Mouse (Mus musculus): ENCODE results near the gene Slc5a1. TPM values are rescaled to one million over a fixed set of nuclear protein-coding genes. Genes with fewer than 3 reads are reported as not detected.

Gene Slc5a1
- not detected in 2 replicates for polyA plus RNA-seq (2015; fragmentation: Nextera tagmentation; extraction: Ambion mirVana)

DNA sequence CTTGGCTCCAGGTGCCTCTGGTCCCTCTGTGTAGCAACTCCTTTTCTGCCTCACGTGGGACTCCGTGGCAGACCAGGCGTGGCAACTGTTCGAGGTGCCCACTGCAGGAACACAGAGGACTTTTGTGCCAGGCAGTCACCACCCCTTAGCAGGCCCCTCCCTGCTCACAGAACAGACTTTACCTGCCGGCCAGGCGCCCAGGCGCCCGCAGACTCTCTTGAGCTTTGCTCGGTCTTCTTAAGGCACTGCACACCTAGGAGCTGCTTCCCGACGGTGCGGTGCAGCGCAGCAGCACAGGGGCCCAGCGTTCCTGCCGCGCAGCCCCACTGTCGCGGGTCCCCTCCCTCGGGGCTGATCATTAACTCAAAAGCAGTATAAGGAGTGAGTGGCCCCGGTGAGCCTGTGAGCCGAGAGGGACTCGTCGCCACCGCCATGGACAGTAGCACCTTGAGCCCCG is at the start of gene Slc5a1:
Gene Slc5a1 (plus strand): TSS at position 195 of the 457 bp plus-strand sequence.
- Histone ChIP-seq H3K9ac (no peak within 1 kb of the TSS), H3K36me3 (no peaks in the 10 kb centered on the region), H3K9me3 (replicated peaks) (no peaks in the 10 kb centered on the region), H3K4me1 (replicated peaks) (no peaks in the 10 kb centered on the region), H3K27ac (no peak within 1 kb of the TSS), H3K27me3 (peaks cover 41% of the 10 kb centered on the region), H3K4me2 (0 out of 2 replicates have a peak within 1 kb of the TSS, but pooled peaks have one; percentile 3), H3K4me3 (no peak within 1 kb of the TSS)
- ATAC-seq (replicated peaks; ENCODE audit: insufficient number of reproducible peaks, insufficient read depth, low FRiP score, low read depth) = no peak
- WGBS = 13% methylated on average over 25 of the region's 25 CpGs

DNA sequence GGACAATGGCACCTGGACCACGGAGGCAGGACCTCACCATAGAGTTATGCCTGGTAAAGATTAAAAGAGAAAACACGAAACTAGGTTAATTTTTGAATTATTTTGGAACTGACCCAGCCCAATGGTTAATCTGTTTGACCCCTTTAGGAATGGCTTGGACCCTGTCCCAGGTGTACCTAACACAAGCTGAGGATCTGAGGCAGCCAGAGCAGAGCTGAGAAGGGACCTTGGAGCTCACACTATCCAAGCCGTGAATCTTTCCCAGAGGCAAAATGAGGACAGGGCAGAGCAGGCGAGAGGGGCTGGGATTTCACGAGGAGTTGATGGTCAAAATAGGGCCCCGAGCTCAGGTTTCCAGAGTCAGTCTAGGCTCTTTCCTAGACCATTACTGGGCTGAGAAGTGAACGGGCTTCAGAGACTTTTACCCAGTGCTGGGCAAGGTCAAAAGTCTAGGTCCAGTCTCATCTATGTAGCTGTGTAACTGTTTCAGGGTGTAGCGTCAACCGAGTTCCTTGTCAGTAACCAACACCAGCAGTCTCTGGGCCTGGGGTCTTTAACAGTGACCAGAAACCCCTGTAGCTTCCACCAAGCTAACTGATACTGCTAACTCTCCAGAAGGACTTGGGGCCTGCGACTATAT is 47.8 kb upstream of the Slc5a1 start:
- no peak for ATAC-seq (replicated peaks; ENCODE audit: insufficient number of reproducible peaks, insufficient read depth, low FRiP score, low read depth)
- Histone ChIP-seq H3K9ac (no peak overlapping the region), H3K27me3 (no peaks in the 10 kb centered on the region), H3K36me3 (no peaks in the 10 kb centered on the region), H3K4me1 (replicated peaks) (no peaks in the 10 kb centered on the region), H3K27ac (no peak overlapping the region), H3K4me2 (no peak overlapping the region), H3K4me3 (no peak overlapping the region), H3K9me3 (replicated peaks) (no peaks in the 10 kb centered on the region)
- 73% methylated on average over 10 of the region's 10 CpGs for whole genome bisulfite sequencing

- Histone ChIP-seq H3K27me3 (no peaks in the 10 kb centered on the region), H3K36me3 (no peaks in the 10 kb centered on the region), H3K4me1 (replicated peaks) (no peaks in the 10 kb centered on the region), H3K9me3 (replicated peaks) (no peaks in the 10 kb centered on the region), H3K27ac (no peak overlapping the region), H3K9ac (no peak overlapping the region), H3K4me2 (no peak overlapping the region), H3K4me3 (no peak overlapping the region)
- ATAC-seq (replicated peaks; ENCODE audit: insufficient number of reproducible peaks, insufficient read depth, low FRiP score, low read depth) = no peak
These were observed 33.9 kb upstream of the Slc5a1 start for GRCm38 (mm10) chr5:33070071-33070470.

DNA sequence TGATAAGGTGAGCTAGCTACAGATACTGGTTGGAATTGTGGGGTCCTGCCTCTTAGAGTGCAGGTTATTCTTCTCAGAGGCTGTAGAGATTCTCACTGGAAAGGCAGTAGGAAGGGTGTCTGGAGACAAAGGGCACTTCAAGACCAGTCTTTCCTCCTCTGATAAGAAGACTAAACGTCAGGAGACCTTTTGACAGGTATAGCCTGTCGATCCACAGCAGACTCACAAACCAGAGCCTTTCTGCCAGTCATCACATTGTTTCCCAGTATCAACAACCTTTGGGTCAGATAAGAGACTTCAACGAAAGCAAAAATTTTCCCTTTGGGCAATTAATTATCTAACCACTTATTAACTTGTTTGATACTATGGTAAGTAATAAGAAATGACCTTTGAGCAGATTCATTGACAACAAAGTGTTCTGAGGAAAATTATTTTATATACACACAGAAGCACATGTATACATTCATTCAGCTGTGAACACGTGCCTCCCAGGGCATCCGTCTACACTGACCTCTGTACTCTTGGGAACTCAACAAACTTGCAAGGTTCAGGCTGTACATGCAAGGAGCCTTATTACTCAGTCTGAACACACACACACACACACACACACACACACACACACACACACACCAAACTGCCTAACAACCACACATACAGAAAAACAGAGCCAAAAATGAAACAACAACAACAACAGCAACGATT is 27.4 kb upstream of the Slc5a1 start:
- Histone ChIP-seq H3K27me3 (no peaks in the 10 kb centered on the region), H3K36me3 (no peaks in the 10 kb centered on the region), H3K4me3 (no peak overlapping the region), H3K4me1 (replicated peaks) (no peaks in the 10 kb centered on the region), H3K9ac (no peak overlapping the region), H3K4me2 (no peak overlapping the region), H3K27ac (no peak overlapping the region), H3K9me3 (replicated peaks) (no peaks in the 10 kb centered on the region)
- 43% methylated on average over 6 of the region's 6 CpGs for WGBS
- ATAC-seq (replicated peaks; ENCODE audit: insufficient number of reproducible peaks, insufficient read depth, low FRiP score, low read depth) = no peak

DNA sequence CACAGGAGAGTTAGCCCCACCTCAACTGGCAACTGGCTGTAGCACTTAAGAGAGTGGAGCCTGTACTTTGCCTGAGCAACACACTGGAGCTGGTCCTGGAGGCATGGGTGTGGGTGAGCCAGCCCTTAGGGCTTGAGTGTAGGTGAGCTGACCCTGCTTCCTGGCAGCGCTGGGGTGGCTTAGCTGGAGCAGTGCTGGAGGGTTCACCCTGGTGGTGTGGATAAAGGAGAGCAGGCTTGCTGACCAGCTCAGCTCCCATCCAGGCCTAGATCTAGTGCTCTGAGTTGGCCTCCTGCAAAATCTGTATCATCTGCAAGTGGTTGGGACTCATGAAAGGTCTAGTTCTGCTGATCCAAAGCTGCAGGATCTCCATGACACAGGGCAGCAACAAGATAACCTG is 21.1 kb upstream of the Slc5a1 start:
- H3K27me3 ChIP-seq = no peaks in the 10 kb centered on the region
- H3K9ac ChIP-seq = no peak overlapping the region
- ATAC-seq (replicated peaks; ENCODE audit: insufficient number of reproducible peaks, insufficient read depth, low FRiP score, low read depth) = no peak
- H3K4me1 ChIP-seq (replicated peaks) = no peaks in the 10 kb centered on the region
- H3K4me2 ChIP-seq = no peak overlapping the region
- H3K9me3 ChIP-seq (replicated peaks) = no peaks in the 10 kb centered on the region
- no peak overlapping the region for H3K27ac ChIP-seq
- no peaks in the 10 kb centered on the region for H3K36me3 ChIP-seq
- no peak overlapping the region for H3K4me3 ChIP-seq
- 70% methylated on average over 1 of the region's 1 CpGs for WGBS

- H3K27ac ChIP-seq = no peak overlapping the region
- no peak for ATAC-seq (replicated peaks; ENCODE audit: insufficient number of reproducible peaks, insufficient read depth, low FRiP score, low read depth)
- H3K4me1 ChIP-seq (replicated peaks) = no peaks in the 10 kb centered on the region
- H3K4me2 ChIP-seq = no peak overlapping the region
- H3K9ac ChIP-seq = no peak overlapping the region
- H3K4me3 ChIP-seq = no peak overlapping the region
- no peaks in the 10 kb centered on the region for H3K36me3 ChIP-seq
- WGBS = 80% methylated on average over 5 of the region's 5 CpGs
- no peaks in the 10 kb centered on the region for H3K9me3 ChIP-seq (replicated peaks)
- H3K27me3 ChIP-seq = no peaks in the 10 kb centered on the region
These were observed 19.4 kb upstream of the Slc5a1 start for GRCm38 (mm10) chr5:33084599-33084998.

DNA sequence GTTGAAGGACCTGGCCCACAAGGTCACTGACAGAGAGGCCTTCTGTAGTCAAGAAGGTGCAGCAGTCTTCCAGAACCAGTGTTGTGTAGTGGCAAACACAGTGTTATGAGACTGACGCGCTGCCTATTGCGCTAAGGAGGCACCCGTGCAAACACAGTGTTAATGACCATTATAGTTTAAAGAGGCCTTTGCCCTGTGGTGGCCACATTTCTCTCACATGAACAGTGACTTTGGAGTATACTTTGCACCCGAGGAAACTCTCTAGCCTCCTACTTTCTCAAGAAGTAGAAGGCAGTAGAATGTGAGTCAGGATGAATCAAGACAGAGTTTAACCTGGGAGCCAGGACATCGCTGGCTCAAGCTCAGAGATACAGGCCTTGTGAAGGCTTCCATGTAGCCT is 12.7 kb upstream of the Slc5a1 start:
- WGBS = 86% methylated on average over 6 of the region's 6 CpGs
- no peaks in the 10 kb centered on the region for H3K4me1 ChIP-seq (replicated peaks)
- ATAC-seq (replicated peaks; ENCODE audit: insufficient number of reproducible peaks, insufficient read depth, low FRiP score, low read depth) = no peak

GRCm38 (mm10) chr5:33095315-33095714 is 8.7 kb upstream of the Slc5a1 start:
- H3K4me3 ChIP-seq = no peak overlapping the region
- no peak overlapping the region for H3K9ac ChIP-seq
- no peaks in the 10 kb centered on the region for H3K4me1 ChIP-seq (replicated peaks)
- no peaks in the 10 kb centered on the region for H3K9me3 ChIP-seq (replicated peaks)
- no peaks in the 10 kb centered on the region for H3K36me3 ChIP-seq
- no peak overlapping the region for H3K4me2 ChIP-seq
- WGBS = 81% methylated on average over 4 of the region's 4 CpGs
- H3K27me3 ChIP-seq = no peaks in the 10 kb centered on the region
- no peak for ATAC-seq (replicated peaks; ENCODE audit: insufficient number of reproducible peaks, insufficient read depth, low FRiP score, low read depth)
- H3K27ac ChIP-seq = no peak overlapping the region

More for the DNA sequence above, 12.7 kb upstream of the Slc5a1 start:
- H3K9me3 ChIP-seq (replicated peaks) = no peaks in the 10 kb centered on the region
- no peaks in the 10 kb centered on the region for H3K36me3 ChIP-seq
- H3K4me3 ChIP-seq = no peak overlapping the region
- H3K4me2 ChIP-seq = no peak overlapping the region
- H3K27me3 ChIP-seq = no peaks in the 10 kb centered on the region
- H3K9ac ChIP-seq = no peak overlapping the region
- H3K27ac ChIP-seq = no peak overlapping the region

- Histone ChIP-seq H3K4me1 (replicated peaks) (no peaks in the 10 kb centered on the region), H3K27ac (no peak overlapping the region), H3K9ac (no peak overlapping the region), H3K36me3 (no peaks in the 10 kb centered on the region), H3K4me2 (no peak overlapping the region), H3K27me3 (peaks cover 41% of the 10 kb centered on the region), H3K4me3 (no peak overlapping the region), H3K9me3 (replicated peaks) (no peaks in the 10 kb centered on the region)
- 45% methylated on average over 12 of the region's 12 CpGs for WGBS
- ATAC-seq (replicated peaks; ENCODE audit: insufficient number of reproducible peaks, insufficient read depth, low FRiP score, low read depth) = no peak
These were observed 1.5 kb upstream of the Slc5a1 start for GRCm38 (mm10) chr5:33102369-33103055.

- no peak for ATAC-seq (replicated peaks; ENCODE audit: insufficient number of reproducible peaks, insufficient read depth, low FRiP score, low read depth)
- Histone ChIP-seq H3K36me3 (no peaks in the 10 kb centered on the region), H3K9ac (no peak overlapping the region), H3K27me3 (peaks cover 41% of the 10 kb centered on the region), H3K9me3 (replicated peaks) (no peaks in the 10 kb centered on the region), H3K4me2 (no peak overlapping the region), H3K4me1 (replicated peaks) (no peaks in the 10 kb centered on the region), H3K27ac (no peak overlapping the region), H3K4me3 (no peak overlapping the region)
- 33% methylated on average over 1 of the region's 1 CpGs for WGBS
These were observed 857 bp downstream of the Slc5a1 start for GRCm38 (mm10) chr5:33104876-33105275.

GRCm38 (mm10) chr5:33105660-33106059 is 1.6 kb downstream of the Slc5a1 start:
- H3K9ac ChIP-seq = no peak overlapping the region
- H3K9me3 ChIP-seq (replicated peaks) = no peaks in the 10 kb centered on the region
- no peaks in the 10 kb centered on the region for H3K36me3 ChIP-seq
- no peak overlapping the region for H3K27ac ChIP-seq
- H3K27me3 ChIP-seq = peaks cover 41% of the 10 kb centered on the region
- no peaks in the 10 kb centered on the region for H3K4me1 ChIP-seq (replicated peaks)
- 71% methylated on average over 6 of the region's 6 CpGs for WGBS
- ATAC-seq (replicated peaks; ENCODE audit: insufficient number of reproducible peaks, insufficient read depth, low FRiP score, low read depth) = no peak
- no peak overlapping the region for H3K4me3 ChIP-seq
- no peak overlapping the region for H3K4me2 ChIP-seq
